Mouse (Mus musculus) olfactory bulb, adult 2 months (tissue): Measurements from ENCODE around the gene Stum. TPM values are rescaled to one million over a fixed set of nuclear protein-coding genes. Genes with fewer than 3 reads are reported as not detected.

Experiments
- H3K27ac ChIP-seq: fragments of 200-500 bp; 2 replicates; pipeline ENCODE4 v1.5.1; 2012; ENCODE audit warnings: low read depth, low read length; ENCODE audit not compliant: insufficient read depth
- H3K4me1 ChIP-seq: fragments of 200-500 bp; 2 replicates; pipeline ENCODE4 v1.6.1; 2012; ENCODE audit warnings: low read length; ENCODE audit not compliant: control insufficient read depth, insufficient read depth
- H3K4me3 ChIP-seq: fragments of 200-500 bp; 2 replicates; pipeline ENCODE4 v1.5.1; 2012; ENCODE audit warnings: mild to moderate bottlenecking, low read depth, low read length, moderate library complexity; ENCODE audit not compliant: insufficient read depth
- CTCF ChIP-seq: fragments of 200-500 bp; IDR thresholded peaks from 2 replicates; pipeline ENCODE4 v1.5.1; 2012; ENCODE audit warnings: low read depth, mild to moderate bottlenecking, low read length, moderate library complexity; ENCODE audit not compliant: insufficient read depth
- POLR2A ChIP-seq: fragments of 200-500 bp; IDR thresholded peaks from 2 replicates; pipeline ENCODE4 v1.6.1; 2012; ENCODE audit warnings: mild to moderate bottlenecking, low read depth, low read length, moderate library complexity; ENCODE audit not compliant: insufficient read depth
- WGBS: fragments of 180-500 bp; shearing (Covaris S2); methylation state at CpG from one replicate; pipeline ENCODE4 v1.1.7; 2018; 5-methylcytosine and 5-hydroxymethylcytosine counted together
- polyA plus RNA-seq: library from polyadenylated mRNA; stranded (reverse); fragments of >200 nt; gene quantifications from 2 replicates; pipeline ENCODE4 v1.2.4, GENCODE M21; 2012; ENCODE audit warnings: low replicate concordance; ENCODE audit not compliant: missing spikeins, insufficient read depth, insufficient read length

Gene Stum
- polyA plus RNA-seq, 1 experiment: not detected

DNA sequence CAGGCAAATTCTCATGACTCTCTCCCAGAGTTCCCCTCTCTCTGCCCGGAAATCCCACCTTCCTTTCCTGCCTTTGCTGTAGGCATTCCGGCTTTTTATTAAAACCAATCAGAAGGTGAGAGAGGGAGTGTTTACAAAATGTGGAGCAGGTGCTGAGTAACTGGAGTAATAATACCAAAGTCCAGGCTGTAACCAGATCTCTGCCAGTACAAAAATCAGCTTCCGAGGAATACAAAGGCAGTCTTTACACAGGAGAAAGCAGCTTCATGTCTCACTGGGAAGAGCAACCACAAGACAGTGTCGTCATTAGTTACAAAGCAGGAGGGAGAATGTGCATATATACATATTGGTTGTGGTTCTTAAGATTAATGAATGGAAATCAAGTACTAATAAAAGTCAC lies 19.3 kb upstream of the Stum start:
- Histone ChIP-seq H3K4me1 (no peaks in the 10 kb centered on the region; the same call in 1 of the 2 replicates), H3K27ac (no peak overlapping the region), H3K4me3 (no peak overlapping the region)
- 66% methylated on average over 4 of the region's 4 CpGs for WGBS
- TF ChIP-seq CTCF: no peak
- no peak for TF ChIP-seq POLR2A

DNA sequence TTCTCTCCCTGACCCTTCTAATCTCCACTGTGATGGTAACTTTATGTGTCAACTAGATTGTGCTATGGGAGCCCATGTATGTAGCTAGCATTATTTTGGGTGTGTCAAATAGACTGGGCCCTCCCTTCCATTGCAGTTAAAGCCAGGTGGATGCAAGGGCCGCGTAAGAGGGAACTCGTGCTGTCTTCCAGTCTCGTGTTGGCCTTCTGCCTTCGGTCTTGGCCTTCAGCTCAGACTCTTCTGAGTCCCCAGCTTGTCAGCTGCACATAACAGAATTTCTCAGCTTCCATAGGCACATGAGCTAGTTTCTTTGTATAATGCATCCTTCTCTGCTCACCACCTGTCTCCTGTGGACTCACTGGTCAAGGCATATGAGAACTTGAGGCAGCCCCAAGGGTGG lies 17.3 kb upstream of the Stum start:
- TF ChIP-seq POLR2A (no peak), CTCF (no peak)
- Histone ChIP-seq H3K4me3 (no peak overlapping the region), H3K4me1 (no peaks in the 10 kb centered on the region; the same call in 1 of the 2 replicates), H3K27ac (no peak overlapping the region)
- 84% methylated on average over 5 of the region's 5 CpGs for WGBS

DNA sequence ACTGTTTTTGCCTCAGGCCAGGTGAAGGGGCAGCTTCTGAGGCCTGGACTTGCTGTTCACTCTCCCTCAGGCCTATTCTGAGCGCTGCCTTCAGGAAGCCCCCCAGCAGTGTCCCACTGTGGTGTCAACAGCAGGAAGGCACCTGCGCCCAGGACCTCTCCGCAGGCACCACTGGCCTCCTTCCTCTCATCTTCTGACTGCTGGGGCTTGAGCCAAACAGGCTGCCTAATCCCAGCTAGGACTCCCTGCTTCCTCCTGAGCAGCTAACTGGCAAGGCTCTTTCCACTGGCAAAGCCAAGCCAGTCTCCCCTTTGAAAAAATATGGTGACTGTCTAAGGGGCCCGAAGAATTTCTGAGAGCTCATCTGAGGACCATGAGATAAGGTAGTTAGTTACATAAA lies 16.9 kb upstream of the Stum start:
- H3K4me3 ChIP-seq: no peak overlapping the region
- no peak overlapping the region for H3K27ac ChIP-seq
- WGBS: 68% methylated on average over 4 of the region's 4 CpGs
- no peaks in the 10 kb centered on the region; the same call in 1 of the 2 replicates for H3K4me1 ChIP-seq
- TF ChIP-seq POLR2A (no peak), CTCF (no peak)

DNA sequence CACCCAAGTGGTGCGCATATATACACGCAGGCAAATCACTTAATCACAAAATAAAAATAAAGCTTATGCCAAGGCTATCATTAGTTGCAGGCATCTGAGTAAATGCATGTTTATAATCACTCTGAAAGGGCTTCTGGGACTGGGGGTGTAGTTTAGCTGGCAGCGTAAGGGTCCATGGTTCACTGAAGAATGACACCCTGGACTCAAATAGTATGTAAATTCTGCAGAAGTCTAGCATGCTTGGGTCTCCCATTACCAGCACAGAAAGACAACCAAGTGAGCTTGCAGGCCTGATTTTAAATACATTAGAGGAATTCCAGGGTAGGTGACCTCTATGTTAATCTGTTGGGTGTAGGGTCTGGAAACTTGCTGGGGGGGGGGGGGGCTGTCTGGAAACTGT lies 16.5 kb upstream of the Stum start:
- TF ChIP-seq POLR2A (no peak), CTCF (no peak)
- Histone ChIP-seq H3K4me3 (no peak overlapping the region), H3K4me1 (no peaks in the 10 kb centered on the region; the same call in 1 of the 2 replicates), H3K27ac (no peak overlapping the region)
- 72% methylated on average over 3 of the region's 3 CpGs for WGBS

DNA sequence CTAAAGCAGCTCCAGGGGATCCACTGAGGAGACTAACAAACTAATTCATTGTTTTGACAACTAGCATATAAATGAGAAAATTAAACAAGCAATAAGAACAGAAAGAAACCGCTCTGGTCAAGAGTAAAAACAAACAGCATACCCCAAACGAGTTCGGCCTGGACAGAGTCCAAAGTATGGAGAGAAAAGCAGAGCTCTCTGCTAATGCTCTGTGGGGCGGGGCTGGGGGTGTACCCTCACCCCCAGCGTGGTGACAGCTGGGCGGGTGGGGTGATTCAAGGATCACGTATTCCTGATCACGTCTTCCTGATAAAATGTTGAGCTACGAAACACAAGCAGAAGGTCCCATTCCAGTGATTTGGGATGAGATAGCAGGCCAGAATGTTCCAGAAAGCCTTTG lies 9.5 kb upstream of the Stum start:
- WGBS: 36% methylated on average over 9 of the region's 9 CpGs
- Histone ChIP-seq H3K4me1 (peaks cover 6% of the 10 kb centered on the region; the same call in 1 of the 2 replicates), H3K4me3 (no peak overlapping the region), H3K27ac (no peak overlapping the region)
- TF ChIP-seq POLR2A (no peak), CTCF (no peak)

DNA sequence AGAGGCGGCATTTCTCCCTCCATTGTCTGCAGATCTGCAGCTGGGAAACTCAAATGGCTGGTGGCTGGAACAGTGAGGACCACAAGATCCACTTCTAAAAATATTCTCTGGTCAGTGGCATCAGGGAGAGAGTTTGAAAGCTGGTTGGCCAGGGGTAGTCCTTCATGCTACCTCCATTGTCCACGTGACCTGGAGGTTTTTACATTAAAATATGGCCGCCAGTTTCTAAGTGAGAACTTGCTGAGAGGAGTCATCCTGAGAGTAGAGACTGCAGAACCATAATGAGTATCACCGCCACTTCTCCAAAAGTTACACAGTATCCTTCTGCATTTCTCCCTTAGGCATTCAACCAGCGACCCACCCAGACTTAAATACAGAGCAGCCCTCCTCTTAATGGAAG lies 2.0 kb upstream of the Stum start:
- no peak overlapping the region for H3K4me3 ChIP-seq
- peaks cover 23% of the 10 kb centered on the region for H3K4me1 ChIP-seq
- 94% methylated on average over 5 of the region's 5 CpGs for WGBS
- H3K27ac ChIP-seq: no peak overlapping the region
- TF ChIP-seq CTCF (no peak), POLR2A (no peak)

DNA sequence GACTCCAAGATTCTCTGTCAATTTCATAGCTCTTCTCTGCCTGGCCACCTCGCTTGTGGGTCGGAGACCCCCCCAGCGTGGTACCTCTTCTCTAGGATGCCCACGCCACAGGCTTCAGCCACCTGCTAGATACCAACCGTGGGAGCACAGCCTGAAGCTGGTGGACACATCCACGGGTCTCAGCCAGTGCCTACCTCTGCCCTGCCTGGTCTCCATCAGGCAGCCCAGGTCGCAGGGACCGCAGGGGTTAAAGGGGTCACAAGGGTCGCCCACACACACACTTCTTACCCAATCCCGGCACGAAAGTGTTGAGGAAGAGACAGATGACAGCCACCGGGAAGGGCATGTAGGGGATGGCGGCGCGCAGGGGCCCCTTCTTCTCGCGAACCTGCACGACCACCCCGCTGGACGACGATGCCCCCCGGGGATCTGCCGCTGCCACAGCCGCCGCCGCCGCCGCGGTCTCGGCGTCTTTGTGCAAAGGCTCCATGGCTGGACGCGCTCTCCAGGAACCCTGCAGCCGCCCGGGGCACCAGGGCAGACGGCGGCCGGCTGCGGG lies 385 bp downstream of the Stum start:
- H3K27ac ChIP-seq: peak overlapping the region; percentile 4; the same call in 1 of the 2 replicates

DNA sequence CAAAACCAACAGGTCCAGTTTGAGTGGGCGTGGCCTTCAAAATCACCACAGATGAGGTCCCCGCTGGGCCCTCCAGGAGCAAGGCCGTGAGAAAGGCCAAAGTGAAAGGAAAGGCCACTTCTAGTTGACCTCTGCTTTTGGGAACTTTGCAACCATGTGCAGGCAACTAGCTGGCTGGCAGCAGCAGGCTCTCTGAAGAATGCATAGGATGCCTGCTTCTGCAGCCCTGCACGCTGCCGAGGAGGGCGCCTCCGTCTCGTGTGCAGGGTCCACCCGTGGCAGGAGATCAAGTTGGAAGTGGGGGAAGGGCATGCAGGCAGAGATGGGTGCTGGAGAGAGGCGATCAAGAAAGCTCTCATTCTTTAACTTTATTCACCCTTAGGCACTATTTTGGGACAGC lies 1.3 kb downstream of the Stum start:
- WGBS: 41% methylated on average over 10 of the region's 10 CpGs
- no peak overlapping the region for H3K27ac ChIP-seq
- TF ChIP-seq CTCF: no peak
- TF ChIP-seq POLR2A: no peak
- H3K4me1 ChIP-seq: peaks cover 23% of the 10 kb centered on the region
- H3K4me3 ChIP-seq: peak overlapping the region; percentile 66

More for the DNA sequence above, 385 bp downstream of the Stum start:
- Histone ChIP-seq H3K4me1 (peaks cover 23% of the 10 kb centered on the region), H3K4me3 (peak overlapping the region; percentile 66)
- WGBS: 3% methylated on average over 39 of the region's 39 CpGs
- TF ChIP-seq CTCF: no peak
- no peak for TF ChIP-seq POLR2A

DNA sequence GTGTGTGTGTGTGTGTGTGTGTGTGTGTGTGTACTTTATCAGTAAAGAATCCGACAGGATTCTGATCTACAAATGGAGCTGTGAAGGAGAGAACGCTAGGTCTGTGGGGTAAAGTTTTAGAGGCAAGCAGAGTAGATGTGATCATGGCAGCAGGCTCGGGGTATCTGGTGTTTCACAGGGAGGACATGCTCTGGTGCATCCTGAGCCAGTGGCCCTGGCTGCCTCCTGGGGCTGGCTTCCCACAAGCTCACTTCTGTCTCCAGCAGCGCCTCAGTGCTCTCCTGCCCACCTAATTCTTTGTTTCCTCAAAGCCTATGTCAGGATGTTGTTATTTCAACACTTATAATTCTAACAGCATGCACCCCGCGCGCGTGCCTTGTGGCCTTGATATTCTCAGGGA lies 2.0 kb downstream of the Stum start:
- 47% methylated on average over 8 of the region's 8 CpGs for WGBS

DNA sequence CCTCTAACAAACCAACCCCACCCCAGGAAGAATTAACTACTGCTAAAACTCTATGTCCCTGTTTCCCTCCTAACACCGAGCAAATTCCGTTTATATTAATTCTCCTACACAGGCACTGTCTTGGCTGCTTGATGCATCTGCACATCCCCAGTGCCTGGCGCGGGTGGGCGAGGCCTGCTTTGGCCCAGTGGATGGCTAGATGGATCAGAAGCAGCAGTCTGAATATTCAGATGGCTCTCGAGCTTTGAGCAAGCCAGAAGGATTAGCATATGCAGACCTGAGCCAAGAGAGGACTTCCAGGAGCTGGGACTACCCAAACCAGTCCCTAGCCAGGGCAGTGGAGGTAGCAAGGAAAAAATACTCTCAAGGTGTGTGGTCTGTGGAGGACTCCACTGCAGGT lies 3.0 kb downstream of the Stum start:
- whole genome bisulfite sequencing: 71% methylated on average over 6 of the region's 6 CpGs
- TF ChIP-seq POLR2A (no peak), CTCF (no peak)
- Histone ChIP-seq H3K4me3 (no peak overlapping the region), H3K27ac (no peak overlapping the region), H3K4me1 (peaks cover 26% of the 10 kb centered on the region)

More for the DNA sequence above, 2.0 kb downstream of the Stum start:
- Histone ChIP-seq H3K4me1 (peaks cover 23% of the 10 kb centered on the region), H3K27ac (no peak overlapping the region), H3K4me3 (no peak overlapping the region)
- TF ChIP-seq POLR2A: no peak
